Mouse (Mus musculus) cerebellum, adult (tissue): ENCODE results near the gene Max.

Experiments used
- ATAC-seq: cut with Nextera tagmentation; 2 replicates; pipeline ENCODE4 v1.9.2; 2017; ENCODE audit warnings: mild to moderate bottlenecking, moderate library complexity, mixed read lengths; ENCODE audit not compliant: insufficient number of reproducible peaks, low FRiP score, low TSS enrichment

The Max gene

DNA sequence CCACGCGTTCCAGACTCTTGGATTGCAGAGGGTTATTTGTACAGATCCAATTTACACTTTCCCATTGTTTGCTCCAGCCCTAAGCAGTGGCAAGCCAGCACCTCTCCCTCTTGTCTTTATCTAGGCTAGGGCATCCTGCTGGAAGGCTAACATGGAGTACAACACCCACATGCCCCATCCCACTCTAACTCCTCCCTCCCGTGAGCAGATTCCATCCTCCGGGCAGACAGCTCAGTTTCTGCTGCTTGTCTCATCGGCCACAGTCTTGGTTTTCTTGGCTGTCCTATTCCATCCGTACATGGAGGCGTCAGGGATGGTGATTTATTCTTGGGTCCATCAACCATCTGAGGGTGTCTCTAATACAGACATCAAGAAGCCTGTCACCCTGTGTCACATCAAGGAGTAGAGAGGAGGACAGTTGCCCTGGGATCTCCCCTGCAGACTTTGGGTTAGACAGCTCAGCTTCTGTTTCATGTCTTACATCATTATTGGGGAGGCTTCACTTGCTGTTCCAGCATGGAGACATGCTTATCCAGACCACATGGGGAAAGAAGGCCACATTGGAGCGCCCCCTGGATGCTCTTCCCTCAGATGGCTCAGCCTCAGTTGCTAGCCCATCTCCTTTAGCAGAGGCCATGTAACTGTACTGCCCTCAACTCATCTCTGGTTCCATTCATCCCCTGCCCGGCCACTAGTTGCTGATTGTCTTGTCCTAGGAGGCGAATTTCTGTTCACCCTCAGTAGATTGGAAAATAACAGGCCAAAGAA, 67.0 kb downstream of the Max start:
- no peak for ATAC-seq

GRCm38 (mm10) chr12:76892910-76893695, 68.9 kb downstream of the Max start:
- ATAC-seq = no peak

DNA sequence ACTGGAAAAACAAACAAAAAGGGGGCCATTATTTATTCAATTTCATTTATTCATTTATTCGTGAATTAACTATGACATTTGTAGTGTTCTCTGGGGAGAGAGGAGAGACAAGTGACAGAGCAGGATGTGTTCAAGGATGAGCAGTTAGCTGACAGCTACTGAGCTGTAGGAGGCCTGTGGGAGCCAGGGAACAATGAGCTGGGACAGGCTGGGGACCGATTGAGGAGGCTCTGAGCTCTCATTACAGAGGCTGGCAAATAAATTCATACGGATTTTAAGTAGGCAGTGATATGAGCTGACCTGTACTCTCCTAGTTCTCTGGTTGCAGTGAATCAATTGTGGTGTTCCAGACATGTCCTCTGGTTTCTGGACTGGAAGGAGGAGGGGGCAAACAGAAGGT, 70.8 kb downstream of the Max start:
- no peak for ATAC-seq

GRCm38 (mm10) chr12:76889404-76890184, 72.4 kb downstream of the Max start:
- no peak for ATAC-seq

GRCm38 (mm10) chr12:76887941-76888340, 74.1 kb downstream of the Max start:
- no peak for ATAC-seq
